Mouse (Mus musculus) thymus, postnatal 4 days (tissue): Measurements from ENCODE around the gene Rassf5.

Experiments used
- DNase-seq: peaks from one replicate; pipeline ENCODE4 v3.0.0; 2021

Rassf5 gene

DNA sequence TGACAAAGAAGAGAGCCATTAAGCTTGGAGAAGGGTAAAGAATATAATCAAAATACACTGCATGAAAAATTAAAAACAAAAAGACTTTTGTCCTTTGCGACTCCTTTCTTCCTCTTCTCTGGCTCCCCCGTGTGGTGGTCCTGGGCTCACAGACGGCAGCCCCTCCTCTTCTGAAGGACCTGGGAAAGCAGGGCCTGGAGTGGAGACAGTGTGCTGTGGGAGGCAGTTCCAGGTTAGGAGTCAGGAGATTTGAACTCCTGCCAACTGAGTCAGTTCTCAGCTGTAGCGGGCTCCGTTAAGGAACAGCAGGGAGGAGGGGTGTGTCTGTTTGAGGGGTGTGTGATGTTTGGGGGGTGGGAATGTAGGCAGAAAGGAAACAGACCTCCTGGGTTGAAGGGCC lies 37.5 kb downstream of the Rassf5 start:
- peak; percentile 97 for DNase-seq

GRCm38 (mm10) chr1:131206342-131206741 lies 38.7 kb downstream of the Rassf5 start:
- DNase-seq, result no peak

DNA sequence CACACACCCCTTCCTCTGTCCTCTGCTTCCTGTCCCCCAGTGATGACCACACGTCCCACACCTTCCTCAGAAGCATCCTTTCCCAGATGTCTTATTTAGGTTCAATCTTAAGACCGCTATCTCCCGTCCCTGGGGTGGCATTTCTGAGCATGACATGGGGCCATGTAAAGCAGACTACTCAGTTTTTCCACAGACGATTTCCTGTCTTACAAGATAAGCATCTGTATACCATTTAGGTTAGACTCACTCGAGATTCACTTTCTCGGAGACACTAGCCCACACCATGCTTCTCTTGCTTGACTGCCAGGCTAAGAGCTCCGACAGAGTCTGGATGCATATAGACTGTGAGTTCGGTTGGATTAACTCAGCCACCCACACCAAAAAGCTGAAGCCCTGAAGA lies 40.6 kb downstream of the Rassf5 start:
- DNase-seq, result peak; percentile 50

GRCm38 (mm10) chr1:131201391-131201790 lies 43.7 kb downstream of the Rassf5 start:
- no peak for DNase-seq

GRCm38 (mm10) chr1:131200588-131200987 lies 44.5 kb downstream of the Rassf5 start:
- peak; percentile 33 for DNase-seq

DNA sequence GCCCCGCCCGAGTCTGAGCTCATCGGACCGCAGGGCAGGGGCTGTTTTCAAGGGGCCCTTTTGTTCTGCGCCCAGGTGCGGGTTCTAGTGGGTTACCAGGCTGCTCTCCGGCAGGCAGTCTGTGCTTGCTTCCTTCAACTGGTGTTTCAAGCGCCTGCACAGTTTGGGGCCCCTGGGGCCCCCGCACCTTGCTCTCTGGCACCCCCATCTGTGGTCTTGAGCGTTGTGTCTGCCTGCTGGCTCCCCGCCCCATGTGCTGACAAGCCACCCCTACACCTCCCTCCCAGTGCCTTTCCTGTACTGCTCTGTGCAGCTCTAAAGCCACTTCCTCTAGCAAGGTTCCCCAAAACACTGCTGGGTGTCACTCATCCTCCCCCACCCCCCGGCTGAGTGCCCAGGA lies 45.1 kb downstream of the Rassf5 start:
- peak; percentile 94 for DNase-seq

DNA sequence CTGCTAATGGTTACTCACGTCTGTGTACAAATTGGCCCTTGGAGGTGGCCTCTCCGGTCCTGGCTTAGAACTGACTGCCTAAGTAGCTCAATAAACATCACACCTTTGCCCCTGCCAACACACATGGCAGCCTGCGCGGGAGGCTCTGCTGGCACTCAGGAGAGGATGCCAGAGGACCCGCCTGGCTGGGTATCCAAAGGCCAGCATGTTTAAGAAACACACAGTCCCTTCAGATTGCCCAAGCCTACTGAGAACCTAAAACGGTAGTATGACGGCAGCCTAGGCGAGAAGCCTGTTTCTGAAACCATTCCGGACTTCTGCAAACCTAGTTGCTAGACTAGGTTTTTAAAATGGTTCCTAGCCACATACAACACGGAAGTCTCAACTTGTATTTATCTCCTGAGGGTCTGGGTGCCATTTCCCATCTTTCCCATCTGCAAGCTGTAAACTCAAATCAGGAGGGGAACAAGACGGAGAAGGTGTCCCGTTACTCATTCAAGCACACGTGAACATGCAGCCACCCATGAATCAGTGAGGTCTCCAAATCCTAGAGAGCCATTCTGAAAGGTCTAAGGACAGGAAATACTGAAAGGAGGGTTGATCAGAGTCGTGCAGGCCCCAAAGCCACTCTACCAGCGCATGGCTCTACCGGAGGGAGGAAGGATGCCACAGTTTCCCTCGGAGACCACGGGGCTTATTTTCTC lies 45.8 kb downstream of the Rassf5 start:
- DNase-seq, result peak; percentile 66

DNA sequence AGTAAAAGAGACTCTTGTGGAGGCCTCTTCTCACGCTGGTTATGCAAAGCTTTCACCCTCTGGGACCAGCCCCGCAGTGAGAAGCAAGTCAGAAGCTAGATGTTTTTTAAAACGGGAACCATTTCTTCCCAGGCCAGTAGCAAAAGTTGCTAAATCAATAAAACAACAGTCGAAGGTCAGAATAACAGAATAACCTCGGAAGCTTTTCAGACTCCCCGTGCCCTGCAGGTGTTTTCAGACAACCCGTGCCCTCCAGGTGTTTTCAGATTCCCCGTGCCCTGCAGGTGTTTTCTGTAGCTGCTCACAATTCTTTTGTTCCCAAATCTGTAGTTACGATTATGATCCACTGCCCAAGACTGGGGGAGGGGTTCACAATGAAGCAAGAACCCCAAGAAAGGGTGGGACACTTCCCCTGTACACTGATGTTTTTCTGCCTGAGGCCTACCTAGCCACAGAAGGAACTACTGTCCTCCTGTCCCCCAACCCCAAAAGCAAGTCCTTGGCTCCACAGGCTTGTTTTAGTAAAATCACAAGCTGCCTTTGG lies 46.6 kb downstream of the Rassf5 start:
- peak; percentile 36 for DNase-seq

DNA sequence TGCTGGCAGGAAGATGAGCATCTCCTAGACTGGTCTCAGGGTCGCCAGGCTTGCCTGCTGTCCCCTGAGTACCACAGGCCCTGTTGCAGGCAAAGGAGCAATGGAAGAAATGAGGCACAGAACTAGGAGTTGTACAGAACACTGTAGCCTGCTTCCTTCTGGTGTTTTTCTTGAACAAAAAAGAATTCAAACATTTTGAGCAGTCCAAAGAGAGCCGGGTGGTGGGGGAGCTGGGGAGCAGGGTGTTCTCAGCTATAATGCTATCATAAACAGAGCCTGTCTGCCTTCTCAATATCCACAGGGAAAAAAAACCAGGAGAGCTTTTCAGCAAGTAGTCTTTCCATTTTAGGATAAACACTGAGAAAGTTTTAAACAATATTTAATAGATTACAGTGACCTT lies 49.0 kb downstream of the Rassf5 start:
- DNase-seq, result no peak

DNA sequence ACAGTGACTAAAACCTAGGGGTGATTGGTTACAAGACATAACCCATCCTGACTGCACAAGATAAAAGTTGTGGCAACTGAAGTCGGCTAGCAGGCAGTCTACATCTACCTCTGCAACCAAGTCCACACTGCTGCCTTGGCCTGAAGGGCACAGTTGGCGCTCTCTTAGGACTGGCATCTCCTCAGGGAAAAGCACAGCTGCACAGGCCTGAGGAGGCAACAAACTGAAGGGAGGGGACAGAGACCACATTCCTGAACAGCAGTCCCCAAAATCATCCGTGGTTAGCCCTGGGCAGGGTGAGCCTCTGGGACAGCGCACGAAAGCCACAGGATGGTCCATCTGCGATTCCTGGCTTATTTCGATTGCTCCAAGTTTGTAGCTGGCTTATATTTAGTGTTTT lies 49.4 kb downstream of the Rassf5 start:
- DNase-seq, result no peak

DNA sequence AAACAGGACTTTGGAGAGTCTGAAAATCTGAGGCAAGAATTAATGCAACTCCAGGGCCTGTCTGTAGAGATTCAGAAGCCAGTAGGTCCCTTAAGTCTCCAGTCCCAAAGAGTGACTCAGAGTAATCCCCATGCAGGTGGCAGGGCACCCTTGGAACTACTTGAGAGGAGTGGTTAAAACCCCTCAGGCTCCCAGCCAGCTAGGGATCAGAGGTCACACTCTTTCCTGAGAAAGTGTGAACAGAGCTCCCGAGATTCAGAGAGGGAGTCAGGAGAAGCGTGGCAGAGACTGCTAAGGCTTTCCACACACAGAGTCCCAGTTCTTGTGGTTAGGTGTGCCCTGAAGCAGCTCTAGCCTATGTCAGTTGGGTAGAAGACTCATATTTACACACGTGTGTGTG lies 51.3 kb downstream of the Rassf5 start:
- no peak for DNase-seq

DNA sequence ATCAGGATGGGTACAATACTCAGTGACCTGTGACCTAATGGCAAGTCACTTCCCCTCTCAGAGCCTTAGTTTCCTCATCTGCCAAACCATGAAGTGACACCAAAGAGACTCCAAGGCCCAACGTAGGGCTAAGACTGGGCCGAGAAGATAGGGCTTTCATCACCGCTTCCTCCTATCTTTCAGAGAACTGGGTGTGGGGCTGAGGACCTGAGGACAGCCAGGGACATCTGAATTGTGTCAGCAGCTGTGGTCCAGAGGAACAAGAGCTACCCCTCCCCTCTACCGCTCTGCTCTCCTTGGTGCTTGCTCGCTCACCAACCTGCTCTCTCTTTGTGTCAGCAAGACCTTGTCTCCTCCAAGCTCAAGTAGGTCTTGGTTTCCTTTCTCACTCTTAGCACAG lies 56.4 kb downstream of the Rassf5 start:
- DNase-seq, result no peak

- DNase-seq, result no peak
Observed at GRCm38 (mm10) chr1:131187856-131188255, 57.2 kb downstream of the Rassf5 start.

DNA sequence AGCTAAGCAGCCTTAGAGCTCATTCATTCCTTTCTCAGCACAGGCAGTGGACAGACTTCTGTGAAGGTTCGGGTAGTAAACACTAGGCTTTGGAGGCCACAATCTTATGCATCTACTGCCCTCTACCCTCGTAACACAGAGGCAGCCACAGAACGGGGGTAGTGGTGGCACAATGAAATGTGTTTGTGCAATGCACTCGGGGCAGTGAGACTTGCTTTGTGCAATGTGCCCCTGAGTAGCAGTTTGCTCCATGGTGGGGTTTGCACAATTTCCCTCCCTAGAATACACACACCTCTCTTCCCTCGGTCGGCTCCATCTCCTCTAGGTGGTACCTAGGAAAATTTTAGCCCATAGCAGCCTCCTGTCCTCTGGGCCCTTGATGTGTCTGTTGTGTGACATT lies 58.1 kb downstream of the Rassf5 start:
- DNase-seq, result no peak

DNA sequence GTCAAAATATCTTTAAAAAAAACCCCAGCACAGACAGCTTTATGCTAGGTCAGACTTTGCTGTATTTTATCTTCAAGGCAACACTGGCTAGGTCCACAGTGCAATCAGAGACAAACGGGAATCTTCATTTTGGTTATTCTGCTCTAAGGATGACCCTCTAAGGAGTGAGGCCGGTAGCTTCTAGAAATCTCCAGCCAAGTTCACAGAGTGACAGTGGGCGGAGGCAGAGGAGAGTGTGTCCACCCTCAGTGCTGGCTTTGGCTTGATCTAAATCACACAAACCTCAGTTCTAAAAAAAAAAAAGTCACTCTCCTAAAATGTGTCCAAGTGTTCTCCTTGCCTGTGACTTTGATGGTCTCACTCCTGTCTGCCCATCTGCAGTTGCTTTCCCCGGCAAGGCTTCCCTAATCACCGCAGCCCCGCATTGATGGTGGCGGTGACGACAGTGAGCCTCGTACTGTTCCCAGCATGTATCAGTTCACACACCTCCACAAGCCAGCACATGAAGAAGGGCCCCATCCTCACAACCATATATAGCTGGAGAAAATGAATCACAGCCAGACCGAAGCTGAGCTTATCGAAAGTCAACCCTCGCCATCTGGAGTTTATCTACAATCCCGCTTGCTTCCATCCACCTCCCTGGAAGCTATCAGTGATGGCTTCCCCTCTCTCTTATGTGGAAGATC lies 59.1 kb downstream of the Rassf5 start:
- DNase-seq, result no peak

DNA sequence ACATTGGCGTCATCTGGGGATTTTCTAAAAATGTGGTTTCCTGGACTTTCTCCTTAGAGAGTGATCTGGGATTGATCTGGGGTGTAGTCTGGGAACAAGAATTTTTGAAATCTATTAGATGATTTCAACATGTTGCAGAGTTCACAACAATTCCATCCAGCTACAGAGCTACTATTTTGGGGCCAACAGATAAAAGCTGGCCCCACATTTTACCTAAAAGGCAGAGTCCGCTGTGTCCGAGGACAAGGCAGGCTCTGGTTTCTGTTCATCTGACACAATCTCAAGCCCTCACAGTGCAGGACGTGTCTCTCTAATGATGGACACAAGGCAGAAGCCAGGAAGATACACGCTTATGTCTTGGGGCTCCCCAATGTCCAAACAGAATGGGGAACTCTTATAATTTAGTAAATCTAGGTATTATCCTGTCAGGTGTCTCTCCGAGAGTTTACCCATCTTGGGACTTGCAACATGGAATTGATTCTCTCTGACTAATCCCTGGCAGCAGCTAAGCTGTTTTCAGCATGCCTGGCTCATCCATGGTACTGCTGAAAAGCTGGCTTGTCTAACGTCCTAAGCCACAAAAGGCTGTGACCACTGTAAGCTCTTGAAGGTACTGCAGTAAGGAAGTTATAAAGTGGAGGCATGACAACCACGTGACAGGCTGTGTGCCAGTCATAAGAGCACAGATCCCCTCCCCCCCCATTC lies 60.0 kb downstream of the Rassf5 start:
- DNase-seq, result no peak

GRCm38 (mm10) chr1:131184253-131184955 lies 60.7 kb downstream of the Rassf5 start:
- DNase-seq, result no peak

DNA sequence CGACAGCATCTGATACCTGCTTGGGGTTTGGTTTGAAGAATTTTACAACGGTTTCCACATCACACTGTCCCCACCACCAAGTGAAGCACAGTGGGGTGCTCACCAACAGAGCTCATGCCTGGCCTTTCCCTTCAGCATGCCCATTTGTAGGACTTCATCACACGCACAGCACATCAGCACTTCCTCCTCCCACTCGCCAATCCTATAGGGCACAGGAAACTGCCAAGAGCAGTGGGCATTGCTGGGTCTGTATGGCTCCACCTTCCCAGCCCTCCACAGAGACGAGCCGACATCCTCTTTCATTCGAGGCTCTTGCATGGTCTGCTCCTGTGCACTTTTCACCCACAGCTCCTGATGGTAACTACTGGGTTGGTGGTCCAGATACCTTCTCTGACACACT lies 61.9 kb downstream of the Rassf5 start:
- DNase-seq, result no peak

DNA sequence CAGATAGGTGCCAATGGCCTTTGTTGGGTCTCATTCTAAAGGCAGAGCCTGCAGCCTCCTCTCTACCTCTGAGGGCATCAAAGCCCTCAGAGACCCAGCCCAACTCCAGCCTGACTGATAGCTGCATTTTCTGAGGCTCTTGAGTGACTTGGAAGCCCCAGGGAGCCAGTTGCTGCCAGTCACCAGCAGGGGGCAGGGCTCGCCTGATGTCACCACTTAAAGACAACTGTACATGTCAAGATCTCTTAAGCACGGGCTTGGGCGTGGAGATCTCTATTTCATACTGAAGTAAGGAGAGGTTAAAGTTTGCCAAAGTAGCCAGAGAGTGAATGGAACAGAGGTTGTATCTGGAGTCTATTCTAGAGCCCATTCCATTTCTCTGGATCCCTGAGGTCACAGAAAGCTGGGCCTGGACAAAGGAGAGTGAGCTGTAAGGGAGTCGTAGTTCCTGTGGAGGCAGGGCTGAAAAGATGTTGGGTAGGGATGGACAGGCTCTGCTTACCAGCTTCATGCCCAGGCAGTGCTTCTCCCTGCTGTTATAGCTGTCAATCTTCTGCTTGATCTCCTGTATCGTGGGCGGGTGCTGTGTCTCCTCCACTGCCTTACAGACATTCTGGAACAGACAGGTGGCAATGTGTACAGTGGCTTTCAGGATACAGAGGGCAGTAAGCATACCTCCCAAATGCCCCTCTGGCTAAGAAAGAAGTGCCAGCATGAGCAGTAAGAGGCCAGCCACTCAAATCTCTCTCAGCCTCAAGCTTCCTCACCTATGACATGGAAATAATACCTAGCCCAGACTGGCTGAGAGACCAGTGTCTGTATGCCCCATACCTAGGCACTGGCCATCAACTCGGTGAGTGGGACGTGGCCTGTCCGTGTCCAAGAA lies 63.2 kb downstream of the Rassf5 start:
- DNase-seq, result peak; percentile 93

DNA sequence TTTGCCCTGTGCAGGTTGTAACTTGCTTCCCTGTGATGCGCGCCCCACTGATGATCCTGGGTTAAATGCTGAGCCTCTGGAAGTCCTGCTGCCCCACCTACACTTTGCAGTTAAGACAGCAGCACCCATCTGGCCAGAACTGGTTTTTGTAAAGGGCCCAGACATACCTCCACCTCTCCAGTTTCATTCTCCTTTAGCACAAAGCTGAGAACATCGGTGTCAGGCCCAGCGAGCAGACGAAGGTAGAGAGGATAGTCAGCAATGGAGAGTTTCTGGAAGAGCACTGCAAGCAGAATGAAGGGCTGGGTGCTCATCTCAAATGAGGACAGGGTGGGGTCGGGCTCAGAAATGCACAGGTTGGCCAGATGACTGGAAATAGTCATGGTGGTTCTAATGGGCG lies 64.7 kb downstream of the Rassf5 start:
- no peak for DNase-seq

DNA sequence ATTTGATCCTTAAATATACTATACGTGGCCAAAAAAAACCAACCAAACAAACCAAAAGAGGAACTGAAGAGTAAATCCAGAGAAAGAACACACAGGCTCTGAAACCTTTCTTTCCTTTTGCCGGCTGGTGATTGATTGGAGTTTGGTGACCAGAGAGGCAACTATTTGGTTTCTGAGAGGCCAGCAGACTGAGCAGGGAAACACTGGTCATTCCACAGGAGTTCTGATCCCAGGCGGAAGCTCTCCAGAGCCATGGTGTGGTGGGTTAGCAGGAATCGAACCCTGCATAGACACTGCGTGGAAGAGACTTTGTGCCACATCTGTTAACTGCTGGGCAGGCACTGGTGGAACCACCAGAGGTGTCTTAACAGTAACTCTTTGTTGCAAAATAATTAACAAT lies 67.0 kb downstream of the Rassf5 start:
- DNase-seq, result no peak

GRCm38 (mm10) chr1:131177249-131177648 lies 67.8 kb downstream of the Rassf5 start:
- no peak for DNase-seq
